Mouse (Mus musculus): ENCODE results near the gene Lypla2. TPM values are rescaled to one million over a fixed set of nuclear protein-coding genes. Genes with fewer than 3 reads are reported as not detected.
"Not testable (repeated sequence)": the region's sequence is repeated elsewhere in the genome, so short reads cannot be mapped to it uniquely, and the experiment has no call there.

The Lypla2 gene
- total and polyA plus RNA-seq, 3 experiments, result 59.8 to 169 (median 78.2) TPM

DNA sequence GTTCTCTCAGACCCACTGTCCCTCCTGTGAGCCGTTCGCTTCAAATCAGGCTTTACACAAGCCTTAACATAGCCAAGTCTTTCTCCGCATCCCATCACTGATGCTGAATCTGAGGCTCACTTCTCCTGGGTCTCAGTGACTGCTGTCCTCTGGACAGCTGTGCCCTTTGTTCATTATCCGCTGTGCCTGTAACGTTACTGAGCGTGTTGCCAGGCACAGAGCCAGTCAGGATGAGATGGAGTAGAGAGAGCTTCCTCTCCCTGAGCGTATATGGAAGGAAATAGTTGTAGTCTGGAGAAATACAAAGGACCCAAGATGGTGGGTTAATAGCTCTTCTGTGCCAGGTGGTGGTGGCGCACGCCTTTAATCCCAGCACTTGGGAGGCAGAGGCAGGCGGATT, 23.0 kb downstream of the Lypla2 start:
- DNase-seq, result no peak

DNA sequence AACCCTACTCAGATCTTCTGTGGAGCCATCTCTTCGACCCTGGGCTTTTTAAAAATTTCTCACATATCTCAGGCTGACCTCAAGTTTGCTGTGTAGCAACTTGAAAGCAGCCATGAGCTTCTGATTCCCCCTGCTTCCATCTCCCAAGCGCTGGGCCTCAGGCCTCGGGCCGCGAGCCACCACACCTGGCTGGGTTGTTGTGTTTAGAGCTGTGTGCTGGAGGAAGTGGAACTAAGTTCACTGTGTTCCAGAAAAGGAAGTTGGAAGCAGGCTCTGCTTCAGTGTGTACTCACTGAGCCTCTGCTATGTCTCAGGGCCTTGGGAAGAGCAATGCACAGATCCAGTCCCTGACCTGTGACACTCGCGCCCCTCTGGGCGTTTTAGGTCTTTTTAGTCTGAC, 24.3 kb downstream of the Lypla2 start:
- no peak for DNase-seq

DNA sequence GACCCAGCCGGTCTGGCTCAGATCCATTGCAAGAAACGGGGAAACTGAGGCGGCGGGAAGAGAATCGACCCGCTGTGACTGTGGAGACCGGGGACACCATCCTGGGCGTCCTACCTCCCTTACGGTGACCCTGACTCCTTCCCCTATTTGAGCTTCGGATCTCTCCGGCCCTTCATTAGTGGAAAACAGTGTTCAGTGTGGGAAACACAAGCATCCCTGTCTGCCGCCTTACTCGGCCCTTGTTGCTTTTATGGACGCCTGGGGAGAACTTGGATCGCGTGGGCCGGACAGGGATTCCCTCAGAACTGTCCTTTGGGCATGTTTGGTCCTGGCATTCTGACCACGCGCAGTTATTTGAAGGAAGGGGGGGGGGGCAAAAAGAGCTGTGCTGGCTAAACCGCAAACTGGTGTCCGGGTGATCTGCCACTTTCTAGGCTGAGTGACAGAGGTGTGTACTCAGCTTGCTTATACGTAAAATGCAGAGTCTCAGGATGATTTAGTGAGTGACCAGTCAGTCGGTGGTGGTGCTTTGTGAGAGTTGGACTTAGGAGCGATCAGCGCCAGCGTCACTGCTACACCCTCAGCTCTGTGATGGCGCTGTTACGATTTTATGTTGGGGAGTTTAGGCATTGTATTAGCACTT, 25.6 kb downstream of the Lypla2 start:
- DNase-seq, result no peak

DNA sequence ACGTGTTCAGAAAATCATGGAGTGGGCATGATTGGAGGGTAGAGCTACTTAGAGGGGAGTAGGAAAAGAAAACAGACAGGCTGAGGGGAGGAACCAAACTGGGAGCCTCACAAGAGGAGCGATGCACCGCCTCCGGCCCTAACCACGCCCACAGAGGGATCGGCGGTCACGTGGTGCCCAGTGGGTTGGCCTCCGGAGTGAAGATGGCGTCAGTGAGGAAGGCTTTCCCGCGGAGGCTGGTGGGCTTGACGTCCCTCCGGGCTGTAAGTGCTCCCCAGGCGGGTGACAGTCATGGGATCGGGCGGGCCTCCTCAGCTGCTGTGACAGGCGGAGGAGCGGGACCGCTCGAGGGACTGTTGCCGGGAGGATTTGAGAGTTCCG, 26.2 kb downstream of the Lypla2 start, which contains the start of gene Hmgcl:
Gene Hmgcl, plus strand, starts transcription at position 171 of the 381 bp plus-strand sequence.
- peak; percentile 96 for DNase-seq

DNA sequence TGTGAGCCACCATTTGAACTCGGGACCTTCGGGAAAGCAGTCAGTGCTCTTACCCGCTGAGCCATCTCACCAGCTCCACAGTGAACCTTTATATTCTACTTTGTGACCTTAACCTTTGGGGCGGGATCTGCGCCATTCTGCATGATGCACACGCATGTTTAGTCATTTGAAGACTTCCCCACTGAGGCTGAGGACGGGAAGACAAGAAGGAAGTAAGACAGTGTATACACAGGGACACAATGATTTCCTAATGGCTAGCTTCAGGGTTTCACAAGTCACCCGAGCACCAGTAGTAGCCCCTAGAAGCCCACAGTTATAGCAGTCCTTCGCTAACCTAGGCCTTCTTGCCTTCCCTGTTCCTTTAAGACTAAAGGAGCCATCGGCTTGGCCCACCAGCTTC, 26.7 kb downstream of the Lypla2 start:
- DNase-seq, result no peak

DNA sequence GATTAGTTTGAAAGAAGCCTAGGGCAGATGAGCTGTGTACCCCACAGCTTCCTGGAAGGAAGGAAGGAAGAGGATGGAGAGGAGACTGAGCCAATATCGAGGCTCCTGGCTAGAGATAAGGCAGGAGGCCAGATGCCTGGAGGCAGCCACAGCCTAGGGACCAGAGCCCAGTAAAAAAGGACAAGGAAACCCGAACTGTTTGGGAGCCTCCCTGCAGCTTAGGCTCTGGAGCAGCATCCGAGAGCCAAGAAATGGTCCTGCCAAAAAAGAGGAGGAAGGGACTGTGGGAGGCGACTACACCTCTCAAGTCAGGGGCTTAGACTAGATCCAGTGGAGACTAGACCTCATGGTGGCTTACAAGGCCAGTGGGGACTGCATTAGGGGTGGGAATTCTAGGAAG, 29.0 kb downstream of the Lypla2 start:
- DNase-seq, result no peak

DNA sequence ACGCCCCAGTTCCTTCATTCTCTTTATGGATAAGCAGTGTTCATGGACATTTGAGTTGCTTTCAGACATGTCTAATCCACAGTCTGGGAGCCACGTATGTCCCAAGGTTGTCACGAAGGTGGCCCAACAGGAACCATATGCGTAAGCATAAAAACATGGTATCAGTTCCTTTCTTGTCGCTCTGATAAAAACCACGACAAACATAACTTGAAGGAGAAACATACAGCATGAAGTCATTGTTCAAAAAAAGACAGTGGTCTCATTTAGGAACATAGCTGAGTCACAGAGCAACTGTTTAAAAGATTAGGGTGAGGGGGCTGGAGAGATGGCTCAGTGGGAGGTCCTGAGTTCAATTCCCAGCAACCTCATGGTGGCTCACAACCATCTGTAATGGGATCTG, 30.2 kb downstream of the Lypla2 start:
- no peak for DNase-seq

DNA sequence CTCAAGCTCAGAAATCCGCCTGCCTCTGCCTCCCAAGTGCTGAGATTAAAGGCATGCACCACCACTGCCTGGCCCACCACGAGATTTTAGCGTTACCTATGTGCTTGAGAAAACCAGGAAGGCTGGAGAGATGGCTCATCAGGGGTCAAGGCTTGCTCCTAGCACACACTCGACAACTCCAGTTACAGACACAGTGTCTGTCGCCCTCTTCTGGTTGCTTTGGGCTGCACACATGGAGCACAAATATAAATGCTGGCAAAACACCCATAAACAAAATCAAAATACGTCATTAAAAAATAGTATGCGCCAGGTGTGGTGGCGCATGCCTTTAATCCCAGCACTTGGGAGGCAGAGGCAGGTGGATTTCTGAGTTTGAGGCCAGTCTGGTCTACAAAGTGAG, 31.4 kb downstream of the Lypla2 start:
- not testable (repeated sequence) for DNase-seq

DNA sequence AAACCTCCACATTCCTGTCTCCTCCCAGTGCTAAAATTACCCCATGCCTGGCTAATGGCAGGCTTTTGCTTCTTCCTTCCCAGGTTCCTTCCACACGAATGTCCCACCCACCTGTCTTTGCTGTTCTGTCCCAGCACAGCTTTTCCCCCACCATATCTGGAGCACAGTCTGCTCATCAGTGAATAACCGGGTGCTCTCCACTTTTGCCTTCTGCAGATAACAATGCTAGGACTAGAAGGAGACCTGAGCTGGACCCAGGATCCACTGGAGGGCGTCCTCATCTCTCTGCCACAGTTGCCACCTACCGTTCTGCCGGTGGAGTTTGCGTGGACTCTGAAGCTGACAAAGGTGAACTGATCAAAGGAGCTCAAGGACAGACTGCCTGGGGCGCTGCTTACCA, 33.6 kb downstream of the Lypla2 start:
- DNase-seq, result no peak

DNA sequence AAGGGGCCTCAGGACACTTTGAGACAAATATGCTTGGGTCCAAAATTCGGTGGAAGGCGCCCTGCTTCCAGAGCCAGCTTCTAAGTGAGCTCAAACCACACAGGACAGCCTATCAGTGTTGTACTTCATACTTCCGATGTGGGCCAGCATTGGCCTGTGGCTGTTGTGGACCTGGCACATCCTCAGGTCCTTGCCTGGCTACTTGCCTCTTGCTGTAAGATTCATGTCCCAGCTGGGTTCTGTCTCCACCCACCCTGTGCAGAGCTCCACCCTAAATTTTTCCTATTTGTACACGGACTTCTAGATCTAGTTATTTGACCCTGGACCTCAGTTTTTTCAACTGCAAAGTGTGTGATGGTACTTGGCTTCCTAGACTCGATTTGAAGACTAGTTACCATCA, 36.9 kb downstream of the Lypla2 start:
- no peak for DNase-seq

DNA sequence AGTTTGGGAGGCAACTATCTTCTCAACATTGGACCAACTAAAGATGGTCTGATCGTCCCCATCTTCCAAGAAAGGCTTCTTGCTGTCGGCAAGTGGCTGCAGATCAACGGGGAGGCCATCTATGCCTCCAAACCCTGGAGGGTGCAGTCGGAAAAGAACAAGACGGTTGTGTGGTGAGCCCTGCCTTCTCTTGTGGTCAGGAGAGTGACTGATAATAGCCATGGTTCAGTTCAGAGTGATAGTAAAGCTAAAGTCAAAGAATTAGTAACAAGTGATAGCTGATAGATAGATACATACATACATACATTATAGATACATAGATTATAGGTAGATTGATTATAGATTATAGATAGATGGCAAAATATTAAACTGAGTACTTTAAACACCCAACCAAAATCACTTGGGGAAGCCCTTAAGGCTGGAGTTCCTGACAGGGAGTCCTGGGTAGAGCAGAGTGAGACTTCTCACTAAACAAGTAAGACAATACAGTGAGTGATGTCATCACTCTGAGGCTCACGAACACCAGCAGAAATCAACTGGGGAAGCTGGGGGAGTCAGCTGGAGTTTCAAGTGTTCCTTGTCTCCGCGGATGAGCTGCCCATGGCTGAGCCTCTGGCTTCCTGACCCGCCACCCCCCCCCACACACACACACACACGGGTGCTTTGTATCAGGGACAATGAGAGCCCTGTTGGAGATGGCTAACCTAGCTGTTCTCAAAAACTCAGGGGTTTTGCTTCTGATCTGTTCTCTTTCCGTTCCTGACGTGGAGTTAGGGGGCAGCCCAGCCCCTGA, 37.5 kb downstream of the Lypla2 start:
- no peak for DNase-seq

DNA sequence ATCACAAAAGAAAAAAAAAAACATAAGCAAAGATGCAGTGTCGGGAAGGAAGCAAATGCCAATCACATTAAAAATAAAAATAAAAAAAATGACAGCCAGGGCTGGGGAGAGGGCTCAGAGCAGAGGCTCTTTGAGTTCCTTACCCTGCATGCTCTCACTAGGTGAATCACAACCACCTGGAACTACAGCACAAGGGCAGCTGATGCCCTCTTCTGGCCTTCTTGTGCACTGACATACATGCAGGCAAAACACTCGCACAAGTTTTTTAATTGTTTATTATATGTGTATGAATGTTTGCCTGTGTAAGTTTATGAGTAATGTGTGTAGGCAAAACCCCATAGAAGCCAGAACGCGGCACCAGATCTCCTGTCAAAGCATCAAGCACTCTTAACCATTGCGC, 40.6 kb downstream of the Lypla2 start:
- DNase-seq, result no peak

DNA sequence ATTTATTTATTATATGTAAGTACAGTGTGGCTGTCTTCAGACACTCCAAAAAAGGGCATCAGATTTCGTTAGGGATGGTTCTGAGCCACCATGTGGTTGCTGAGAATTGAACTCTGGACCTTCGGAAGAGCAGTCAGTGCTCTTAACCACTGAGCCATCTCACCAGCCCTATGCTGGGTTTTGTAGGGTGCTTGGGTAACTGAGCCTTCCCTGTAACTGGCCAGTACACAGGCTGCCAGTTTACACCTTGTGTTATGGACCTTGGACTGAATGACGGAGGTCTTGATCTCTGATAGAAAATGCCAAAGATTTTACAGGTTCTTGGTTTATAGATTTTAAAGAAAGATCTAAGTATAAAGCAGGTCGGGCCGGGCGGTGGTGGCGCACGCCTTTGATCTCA, 42.2 kb downstream of the Lypla2 start:
- DNase-seq, result no peak

DNA sequence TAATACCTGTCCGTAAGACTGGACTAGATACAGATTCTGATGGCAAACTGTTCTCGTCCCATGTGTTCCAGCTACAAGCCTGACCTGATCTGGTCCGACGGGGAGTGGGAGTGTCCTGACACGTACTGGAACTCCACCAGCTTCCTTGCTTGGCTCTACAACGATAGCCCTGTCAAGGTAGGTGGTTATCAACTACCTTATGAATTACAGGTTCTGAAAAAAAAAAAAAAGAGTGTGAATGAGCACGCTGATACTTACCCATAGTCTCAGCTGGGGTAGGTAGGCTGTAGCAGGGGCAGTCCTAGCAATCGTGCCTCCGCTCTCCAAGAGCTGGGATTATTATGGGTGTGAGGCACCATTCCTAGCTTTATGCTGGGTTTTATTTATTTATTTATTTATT, 42.6 kb downstream of the Lypla2 start:
- DNase-seq, result no peak

DNA sequence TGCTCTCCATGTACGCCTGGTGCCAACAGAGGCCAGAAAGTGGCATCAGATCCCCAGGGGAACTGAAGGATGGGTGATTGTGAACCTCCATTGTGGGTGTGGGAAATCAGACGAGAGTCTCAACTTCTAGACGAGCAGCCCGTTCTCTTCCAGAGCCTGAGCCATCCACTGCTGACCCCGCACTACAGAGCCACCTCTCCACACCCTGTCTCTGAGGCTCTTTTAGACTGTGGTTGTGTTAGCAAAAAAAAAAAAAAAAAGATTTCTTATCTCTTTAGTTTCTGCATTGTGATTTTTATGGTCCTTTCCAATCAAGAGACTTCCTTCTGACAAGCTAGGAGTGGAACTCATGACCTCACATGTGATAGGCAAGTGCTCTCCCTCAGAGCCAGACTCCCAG, 43.0 kb downstream of the Lypla2 start:
- DNase-seq, result no peak

DNA sequence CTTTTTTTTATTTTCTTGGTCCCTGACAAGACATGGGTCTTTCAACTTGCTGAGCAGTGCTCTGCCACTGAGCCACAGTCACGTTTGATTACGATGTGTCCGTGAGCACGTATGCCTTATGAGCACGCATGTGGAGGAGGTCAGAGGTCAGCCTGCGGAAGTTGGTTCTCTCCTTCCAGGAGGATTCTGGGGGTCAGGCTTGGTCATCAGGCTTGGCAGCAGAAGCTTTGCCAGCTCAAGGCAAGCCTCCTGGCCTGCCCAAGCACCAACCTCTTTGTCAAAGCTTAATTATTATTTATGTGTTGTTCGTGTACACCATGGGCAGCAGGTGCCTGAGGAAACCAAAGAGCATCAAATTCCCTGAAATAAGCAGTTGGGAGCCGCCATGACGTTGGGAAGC, 44.0 kb downstream of the Lypla2 start:
- DNase-seq, result no peak

DNA sequence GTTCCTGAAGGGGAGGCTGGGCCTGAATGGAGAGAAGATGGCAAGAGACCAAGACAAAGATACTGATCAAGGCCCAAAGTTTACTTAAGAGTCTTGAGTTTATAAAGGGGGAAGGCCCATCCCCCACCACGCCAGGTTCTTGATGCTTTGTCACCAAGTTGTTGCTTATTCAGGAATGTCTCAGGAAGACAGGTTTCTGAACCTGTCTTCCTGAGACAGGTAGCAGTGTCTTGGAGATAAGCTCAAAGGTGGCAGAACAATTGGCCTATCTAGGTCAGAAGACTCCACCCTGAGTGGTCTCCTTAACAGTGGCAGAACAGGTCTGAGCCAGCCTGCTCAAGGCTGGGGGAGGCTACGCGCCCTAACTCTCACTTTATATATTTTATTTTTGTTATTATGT, 45.6 kb downstream of the Lypla2 start:
- no peak for DNase-seq

DNA sequence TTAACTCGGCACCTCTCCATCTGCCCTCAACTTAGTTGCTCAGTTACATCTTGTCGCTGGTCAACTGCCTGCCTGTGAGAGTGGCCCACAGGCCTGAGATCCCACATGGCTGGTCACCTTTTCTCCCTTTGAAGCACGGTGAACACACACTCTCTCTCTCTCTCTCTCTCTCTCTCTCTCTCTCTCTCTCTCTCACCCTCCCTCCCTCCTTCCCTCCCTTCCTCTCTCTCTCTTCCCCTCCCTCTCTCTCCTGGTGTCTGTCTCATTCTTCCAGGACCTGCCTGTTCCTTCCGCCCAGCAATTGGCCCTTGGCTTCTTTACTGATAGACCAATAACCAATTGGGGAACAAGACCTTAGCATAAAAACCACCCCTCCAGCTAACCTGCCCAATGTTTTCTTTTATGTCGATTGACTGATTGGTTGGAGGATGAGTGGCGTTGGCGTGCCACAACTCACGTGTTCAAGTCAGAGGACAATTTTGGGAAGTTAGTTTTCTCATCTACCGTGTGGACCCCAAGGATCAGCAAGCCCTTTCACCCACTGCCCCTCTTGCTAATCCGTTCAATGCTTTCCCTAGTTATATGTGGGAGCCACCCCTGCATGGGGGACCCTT, 46.1 kb downstream of the Lypla2 start:
- DNase-seq, result no peak

DNA sequence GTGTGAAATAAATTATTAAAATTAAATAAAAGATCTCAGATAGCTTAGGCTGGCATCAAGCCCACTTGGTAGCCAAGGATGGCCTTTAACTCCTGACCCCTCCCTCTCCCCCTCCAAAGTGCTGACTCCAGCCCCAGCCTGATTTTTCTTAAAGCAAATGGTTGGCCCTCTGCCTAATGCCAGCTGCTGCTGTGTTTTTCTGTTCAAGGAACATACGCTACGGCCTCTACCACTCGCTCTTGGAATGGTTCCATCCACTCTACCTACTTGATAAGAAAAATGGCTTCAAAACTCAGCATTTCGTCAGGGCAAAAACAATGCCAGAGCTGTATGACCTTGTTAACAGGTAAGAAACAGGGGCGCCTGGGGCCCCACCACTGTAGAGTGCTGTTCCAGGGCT, 47.1 kb downstream of the Lypla2 start:
- DNase-seq, result no peak

DNA sequence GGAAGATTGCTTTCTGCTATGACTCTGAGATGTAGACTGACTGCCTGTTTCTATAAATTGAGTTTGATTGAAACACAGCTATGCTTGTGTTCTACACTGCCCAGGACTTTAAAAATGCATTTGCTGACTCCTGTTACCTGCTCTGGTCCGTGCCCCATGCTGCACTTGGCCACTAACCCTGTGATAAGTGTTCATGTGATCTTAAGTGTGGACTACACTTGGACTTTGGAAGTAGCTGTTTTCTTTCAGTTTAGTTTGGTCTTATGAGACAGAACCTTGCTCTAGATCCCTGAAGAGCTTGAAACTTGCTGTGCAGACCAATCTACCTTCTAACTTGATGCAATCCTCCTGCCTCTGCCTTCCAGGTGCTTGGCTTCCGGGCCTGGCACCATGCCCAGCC, 48.0 kb downstream of the Lypla2 start:
- no peak for DNase-seq

DNA sequence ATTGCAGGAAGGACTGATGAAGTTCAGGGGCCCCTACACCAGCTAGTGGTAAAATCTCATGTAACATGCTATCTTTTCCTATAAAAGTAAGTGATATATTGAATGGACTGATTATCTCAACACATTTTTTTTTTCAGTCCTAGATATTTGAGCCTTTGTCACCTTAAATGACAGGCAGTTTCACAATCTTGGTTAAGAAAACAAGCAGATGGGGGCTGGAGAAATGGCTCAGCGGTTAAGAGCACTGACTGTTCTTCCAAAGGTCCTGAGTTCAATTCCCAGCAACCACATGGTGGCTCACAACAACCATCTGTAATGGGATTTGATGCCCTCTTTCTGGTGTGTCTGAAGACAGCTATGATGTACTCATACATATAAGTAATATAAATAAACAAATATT, 50.2 kb downstream of the Lypla2 start:
- no peak for DNase-seq

DNA sequence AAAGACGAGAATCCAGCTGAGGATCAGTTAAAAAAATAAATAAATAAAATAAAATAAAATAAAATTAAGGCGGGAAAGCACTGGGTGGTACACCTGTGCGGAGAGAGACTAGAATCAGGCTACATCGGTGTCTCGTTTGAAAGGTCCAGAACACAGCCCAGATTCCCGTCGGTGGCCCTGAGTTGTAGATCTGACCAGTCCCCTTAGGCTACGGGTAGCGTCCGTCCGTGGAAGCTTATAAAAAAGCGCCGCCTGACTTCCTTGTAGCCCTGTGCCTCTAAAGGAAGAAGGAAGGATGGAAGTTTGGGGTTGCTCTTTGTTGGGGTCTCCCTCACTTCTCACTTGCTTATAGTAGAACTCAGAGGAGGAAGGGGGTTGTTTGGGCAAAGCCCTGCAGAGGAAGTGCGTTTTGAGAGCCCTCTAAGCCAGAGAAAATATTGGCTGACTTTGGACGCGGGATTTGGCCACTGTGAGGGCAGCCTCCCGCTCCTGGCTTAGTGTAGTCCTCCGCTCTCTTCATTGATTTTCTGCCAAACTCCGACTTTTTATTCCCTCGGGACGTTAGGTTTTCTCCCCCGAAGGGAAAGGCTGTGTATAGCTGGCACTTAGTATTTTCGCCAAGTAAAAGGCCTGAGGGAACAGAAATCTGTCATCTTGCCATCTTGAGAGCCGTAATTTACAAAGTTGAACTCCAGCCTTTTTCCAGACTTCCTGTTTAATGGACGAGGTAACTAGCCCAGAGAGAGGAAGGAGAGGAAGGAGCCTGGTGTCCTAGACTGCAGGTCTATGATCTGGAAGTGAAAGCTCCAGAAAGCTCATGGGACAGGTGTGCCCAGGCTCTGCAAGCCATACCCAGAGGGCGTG, 50.9 kb downstream of the Lypla2 start:
- DNase-seq, result peak; percentile 47

All from adrenal gland, adult 2 months (tissue).